Comparison of ENCODE assay signal across 22 mouse cellular contexts in genomic region chr12:26333678-26334077, GRCm38 (mm10).
DNase-seq lines count a peak whose midpoint lies in the region; ATAC-seq and TF ChIP-seq lines count a peak whose summit lies in the region.
"Had no signal": no experiment of that assay in that cellular context is flagged by ENCODE, and none has a peak within 500 bp of the region (broad histone marks: within the 10 kb centered on the region; RNA-seq: fewer than 3 reads in every experiment).

No protein-coding gene starts in this region.

- 86% methylated on average over 1 of the region's 1 CpGs for WGBS in forebrain, embryonic 13.5 days
- 72% methylated on average over 1 of the region's 1 CpGs for WGBS in forebrain, embryonic 11.5 days
- WGBS in hindbrain, embryonic 13.5 days: 84% methylated on average over 1 of the region's 1 CpGs
- WGBS in hindbrain, postnatal 0 days: 76% methylated on average over 1 of the region's 1 CpGs
- WGBS in midbrain, postnatal 0 days: 84% methylated on average over 1 of the region's 1 CpGs
- 79% methylated on average over 1 of the region's 1 CpGs for WGBS in midbrain, embryonic 11.5 days

- no peak overlapping the region for H3K4me3 ChIP-seq in forebrain, embryonic 13.5 days
- H3K4me3 ChIP-seq in forebrain, embryonic 11.5 days (ENCODE audit: low read depth, low read length): no peak overlapping the region
- no peak overlapping the region for H3K4me3 ChIP-seq in hindbrain, embryonic 13.5 days
- no peak overlapping the region for H3K4me3 ChIP-seq in hindbrain, postnatal 0 days (ENCODE audit: low read length)
- H3K4me3 ChIP-seq in midbrain, postnatal 0 days (ENCODE audit: low read depth, low read length): no peak overlapping the region
- H3K4me3 ChIP-seq in midbrain, embryonic 11.5 days (ENCODE audit: low read depth, low read length): no peak overlapping the region
- H3K4me3 ChIP-seq: embryonic facial prominence, embryonic 12.5 days; heart, embryonic 13.5 days; hindbrain, embryonic 12.5 days had no signal

- H3K36me3 ChIP-seq in forebrain, embryonic 13.5 days (ENCODE audit: poor library complexity, severe bottlenecking): peaks cover 46% of the 10 kb centered on the region
- no peaks in the 10 kb centered on the region; the same call in 1 of the 2 replicates for H3K36me3 ChIP-seq in forebrain, embryonic 11.5 days (ENCODE audit: control insufficient read depth, insufficient read depth, low read length)
- H3K36me3 ChIP-seq in hindbrain, embryonic 13.5 days: peaks cover 16% of the 10 kb centered on the region
- no peaks in the 10 kb centered on the region for H3K36me3 ChIP-seq in hindbrain, postnatal 0 days (ENCODE audit: insufficient read depth, low read length)
- H3K36me3 ChIP-seq in midbrain, postnatal 0 days (ENCODE audit: insufficient read depth, low read length): 0 out of 2 replicates have a peak, but pooled peaks cover 6% of the 10 kb centered on the region
- no peaks in the 10 kb centered on the region; the same call in 1 of the 2 replicates for H3K36me3 ChIP-seq in midbrain, embryonic 11.5 days (ENCODE audit: control insufficient read depth, insufficient read depth, low read length)
- H3K36me3 ChIP-seq: G1E had no signal

- 0 out of 2 replicates have a peak, but pooled peaks have one; percentile 21 for ATAC-seq in forebrain, embryonic 13.5 days
- no peak for ATAC-seq in forebrain, embryonic 11.5 days (replicated peaks; ENCODE audit: low FRiP score)
- ATAC-seq in hindbrain, embryonic 13.5 days (ENCODE audit: low FRiP score): no peak
- no peak for ATAC-seq in hindbrain, postnatal 0 days
- peak; percentile 21; the same call in 1 of the 2 replicates for ATAC-seq in midbrain, postnatal 0 days (ENCODE audit: low FRiP score)
- no peak for ATAC-seq in midbrain, embryonic 11.5 days (ENCODE audit: low FRiP score)
- ATAC-seq in megakaryocyte progenitor cell, adult 5-6 weeks (replicated peaks; ENCODE audit: poor library complexity): peak; percentile 57
- ATAC-seq: CD4-positive, CD25-positive, alpha-beta regulatory T cell, adult 4 months had no signal

- H3K27me3 ChIP-seq in forebrain, embryonic 13.5 days: no peaks in the 10 kb centered on the region
- H3K27me3 ChIP-seq in forebrain, embryonic 11.5 days (ENCODE audit: control insufficient read depth, insufficient read depth, low read length): no peaks in the 10 kb centered on the region
- no peaks in the 10 kb centered on the region for H3K27me3 ChIP-seq in hindbrain, embryonic 13.5 days
- no peaks in the 10 kb centered on the region for H3K27me3 ChIP-seq in hindbrain, postnatal 0 days (ENCODE audit: insufficient read depth, low read length)
- H3K27me3 ChIP-seq in midbrain, postnatal 0 days (ENCODE audit: insufficient read depth, low read length): no peaks in the 10 kb centered on the region
- no peaks in the 10 kb centered on the region for H3K27me3 ChIP-seq in midbrain, embryonic 11.5 days (ENCODE audit: control insufficient read depth, insufficient read depth, low read length)
- H3K27me3 ChIP-seq: embryonic facial prominence, embryonic 12.5 days; heart, embryonic 13.5 days; hindbrain, embryonic 12.5 days had no signal

- no peak overlapping the region for H3K9ac ChIP-seq in forebrain, embryonic 13.5 days
- H3K9ac ChIP-seq in forebrain, embryonic 11.5 days (ENCODE audit: low read length): no peak overlapping the region
- H3K9ac ChIP-seq in hindbrain, embryonic 13.5 days: no peak overlapping the region
- H3K9ac ChIP-seq in hindbrain, postnatal 0 days (replicated peaks; ENCODE audit: low read length): no peak overlapping the region
- no peak overlapping the region for H3K9ac ChIP-seq in midbrain, postnatal 0 days (replicated peaks; ENCODE audit: low read length, poor library complexity, severe bottlenecking)
- H3K9ac ChIP-seq in midbrain, embryonic 11.5 days (ENCODE audit: low read length): no peak overlapping the region
- H3K9ac ChIP-seq: embryonic facial prominence, embryonic 12.5 days; heart, embryonic 13.5 days; hindbrain, embryonic 12.5 days had no signal

- H3K4me1 ChIP-seq in forebrain, embryonic 13.5 days: peaks cover 4% of the 10 kb centered on the region; the same call in 1 of the 2 replicates
- no peaks in the 10 kb centered on the region for H3K4me1 ChIP-seq in forebrain, embryonic 11.5 days (replicated peaks; ENCODE audit: control insufficient read depth, insufficient read depth, low read length)
- peaks cover 30% of the 10 kb centered on the region for H3K4me1 ChIP-seq in hindbrain, embryonic 13.5 days (replicated peaks)
- no peaks in the 10 kb centered on the region for H3K4me1 ChIP-seq in hindbrain, postnatal 0 days (ENCODE audit: insufficient read depth, low read length)
- no peaks in the 10 kb centered on the region for H3K4me1 ChIP-seq in midbrain, postnatal 0 days (ENCODE audit: insufficient read depth, low read length)
- no peaks in the 10 kb centered on the region for H3K4me1 ChIP-seq in midbrain, embryonic 11.5 days (ENCODE audit: control insufficient read depth, insufficient read depth, low read length)
- H3K4me1 ChIP-seq: embryonic facial prominence, embryonic 12.5 days had no signal

- DNase-seq in forebrain, embryonic 11.5 days (ENCODE audit: low spot score): no peak
- DNase-seq in hindbrain, postnatal 0 days (ENCODE audit: low spot score): no peak
- no peak for DNase-seq in midbrain, postnatal 0 days (ENCODE audit: low spot score)
- no peak for DNase-seq in midbrain, embryonic 11.5 days (ENCODE audit: low spot score, missing footprints)
- DNase-seq in kidney, adult 18-20 months: no peak
- DNase-seq: adrenal gland, adult 8-10 months; adrenal gland, postnatal 36 days; B cell, adult 2 months; cerebellum, adult 11 months; cerebellum, adult 8-10 months; cerebellum, postnatal 14 days; gastrocnemius, postnatal 36 days; heart, adult 11 months; heart, postnatal 36 days had no signal

- no peaks in the 10 kb centered on the region for H3K9me3 ChIP-seq in forebrain, embryonic 13.5 days (replicated peaks)
- H3K9me3 ChIP-seq in forebrain, embryonic 11.5 days (ENCODE audit: control insufficient read depth, low read length): no peaks in the 10 kb centered on the region
- H3K9me3 ChIP-seq in hindbrain, embryonic 13.5 days: no peaks in the 10 kb centered on the region
- no peaks in the 10 kb centered on the region for H3K9me3 ChIP-seq in hindbrain, postnatal 0 days (ENCODE audit: low read length)
- H3K9me3 ChIP-seq in midbrain, postnatal 0 days (ENCODE audit: low read length): no peaks in the 10 kb centered on the region
- no peaks in the 10 kb centered on the region for H3K9me3 ChIP-seq in midbrain, embryonic 11.5 days (ENCODE audit: control insufficient read depth, low read length)
- H3K9me3 ChIP-seq: embryonic facial prominence, embryonic 12.5 days; heart, embryonic 13.5 days; hindbrain, embryonic 12.5 days had no signal

- no peak overlapping the region for H3K27ac ChIP-seq in forebrain, embryonic 13.5 days
- no peak overlapping the region for H3K27ac ChIP-seq in forebrain, embryonic 11.5 days (ENCODE audit: low read depth, low read length)
- peak overlapping the region; percentile 44; the same call in 1 of the 2 replicates for H3K27ac ChIP-seq in hindbrain, embryonic 13.5 days
- no peak overlapping the region for H3K27ac ChIP-seq in hindbrain, postnatal 0 days
- H3K27ac ChIP-seq in midbrain, postnatal 0 days (ENCODE audit: low read depth, low read length): no peak overlapping the region
- no peak overlapping the region for H3K27ac ChIP-seq in midbrain, embryonic 11.5 days (ENCODE audit: low read depth, low read length)
- H3K27ac ChIP-seq: embryonic facial prominence, embryonic 12.5 days; heart, embryonic 13.5 days; hindbrain, embryonic 12.5 days had no signal

- no peak for TF ChIP-seq CTCF in hindbrain, postnatal 0 days (IDR thresholded peaks at IDR 0.05; ENCODE audit: low read depth)
- TF ChIP-seq CTCF in midbrain, postnatal 0 days (IDR thresholded peaks at IDR 0.05): no peak

- H3K4me2 ChIP-seq in forebrain, embryonic 13.5 days: no peak overlapping the region
- no peak overlapping the region for H3K4me2 ChIP-seq in forebrain, embryonic 11.5 days (ENCODE audit: low read depth, low read length, severe bottlenecking)
- H3K4me2 ChIP-seq in hindbrain, embryonic 13.5 days: no peak overlapping the region
- no peak overlapping the region for H3K4me2 ChIP-seq in hindbrain, postnatal 0 days (ENCODE audit: low read depth, low read length)
- H3K4me2 ChIP-seq in midbrain, postnatal 0 days (ENCODE audit: low read depth, low read length, poor library complexity, severe bottlenecking): no peak overlapping the region
- no peak overlapping the region for H3K4me2 ChIP-seq in midbrain, embryonic 11.5 days
- H3K4me2 ChIP-seq: embryonic facial prominence, embryonic 12.5 days; heart, embryonic 13.5 days; hindbrain, embryonic 12.5 days had no signal

Comparison
In these comparisons a context has a peak if more than half of its experiments do, and no peak if none do; other contexts are left out.
1. ATAC-seq: peak in forebrain, embryonic 13.5 days (single experiment), midbrain, postnatal 0 days (single experiment) and megakaryocyte progenitor cell, adult 5-6 weeks (single experiment); none in forebrain, embryonic 11.5 days (single experiment), hindbrain, embryonic 13.5 days (single experiment), hindbrain, postnatal 0 days (single experiment) and midbrain, embryonic 11.5 days (single experiment).